Mouse (Mus musculus) neural tube, embryonic 12.5 days (tissue): Measurements from ENCODE around the gene Cacnb2. TPM values are rescaled to one million over a fixed set of nuclear protein-coding genes. Genes with fewer than 3 reads are reported as not detected.
A peak's percentile ranks its signal among the peaks of the same experiment; 100 is the strongest.

Experiments
- ATAC-seq: fragments of 200-750 bp; cut with Nextera tagmentation; 2 replicates; pipeline ENCODE4 v1.8.0; 2017; ENCODE audit warnings: low read depth, mild to moderate bottlenecking, moderate TSS enrichment, moderate library complexity; ENCODE audit not compliant: low FRiP score
- H3K27ac ChIP-seq: fragments of 300-500 bp; sonication (generic); 2 replicates; pipeline ENCODE4 v1.5.1; 2016
- H3K27me3 ChIP-seq: fragments of 300-500 bp; sonication (generic); replicated peaks from 2 replicates; pipeline ENCODE4 v1.6.1; 2016; ENCODE audit warnings: mild to moderate bottlenecking
- H3K36me3 ChIP-seq: fragments of 300-500 bp; sonication (generic); 2 replicates; pipeline ENCODE4 v1.6.1; 2016; ENCODE audit warnings: mild to moderate bottlenecking
- H3K4me1 ChIP-seq: fragments of 300-500 bp; sonication (generic); 2 replicates; pipeline ENCODE4 v1.6.1; 2016
- H3K4me2 ChIP-seq: fragments of 300-500 bp; sonication (generic); replicated peaks from 2 replicates; pipeline ENCODE4 v1.6.1; 2016; ENCODE audit warnings: mild to moderate bottlenecking
- H3K4me3 ChIP-seq: fragments of 300-500 bp; sonication (generic); 2 replicates; pipeline ENCODE4 v1.5.1; 2016
- H3K9ac ChIP-seq: fragments of 300-500 bp; sonication (generic); 2 replicates; pipeline ENCODE4 v1.6.1; 2016; ENCODE audit warnings: mild to moderate bottlenecking
- H3K9me3 ChIP-seq: fragments of 300-500 bp; sonication (generic); 2 replicates; pipeline ENCODE4 v1.6.1; 2016; ENCODE audit warnings: mild to moderate bottlenecking
- WGBS: fragments of 180-500 bp; shearing (Covaris S2); methylation state at CpG from one replicate; pipeline ENCODE4 v1.1.7; 2016; 5-methylcytosine and 5-hydroxymethylcytosine counted together
- polyA plus RNA-seq: library from polyadenylated mRNA; unstranded; fragments of >200 nt; fragmentation: Nextera tagmentation; extraction: Ambion mirVana; gene quantifications from 2 replicates; pipeline ENCODE4 v1.2.1, GENCODE M21; 2016

Gene Cacnb2
- polyA plus RNA-seq, 1 experiment from 2014 or later, result 1.7 TPM

- ATAC-seq, result no peak
- Histone ChIP-seq H3K36me3 (no peaks in the 10 kb centered on the region), H3K27me3 (no peaks in the 10 kb centered on the region), H3K9me3 (0 out of 2 replicates have a peak, but pooled peaks cover 4% of the 10 kb centered on the region), H3K27ac (no peak overlapping the region), H3K4me3 (no peak overlapping the region), H3K4me2 (no peak overlapping the region), H3K9ac (no peak overlapping the region), H3K4me1 (no peaks in the 10 kb centered on the region)
- WGBS, result 46% methylated on average over 1 of the region's 1 CpGs
These were observed 215.8 kb downstream of the Cacnb2 start for GRCm38 (mm10) chr2:14818651-14819050.

GRCm38 (mm10) chr2:14820946-14821345 lies 218.1 kb downstream of the Cacnb2 start:
- H3K27ac ChIP-seq, result no peak overlapping the region
- 80% methylated on average over 2 of the region's 2 CpGs for WGBS
- H3K36me3 ChIP-seq, result no peaks in the 10 kb centered on the region
- no peak overlapping the region for H3K4me2 ChIP-seq
- H3K27me3 ChIP-seq, result no peaks in the 10 kb centered on the region
- ATAC-seq, result no peak
- 0 out of 2 replicates have a peak, but pooled peaks cover 4% of the 10 kb centered on the region for H3K9me3 ChIP-seq
- H3K4me3 ChIP-seq, result no peak overlapping the region
- H3K4me1 ChIP-seq, result no peaks in the 10 kb centered on the region
- no peak overlapping the region for H3K9ac ChIP-seq

- Histone ChIP-seq H3K4me2 (no peak overlapping the region), H3K27ac (no peak overlapping the region), H3K4me3 (no peak overlapping the region), H3K9ac (no peak overlapping the region), H3K27me3 (no peaks in the 10 kb centered on the region), H3K36me3 (no peaks in the 10 kb centered on the region), H3K9me3 (0 out of 2 replicates have a peak, but pooled peaks cover 4% of the 10 kb centered on the region), H3K4me1 (no peaks in the 10 kb centered on the region)
- 0 out of 2 replicates have a peak, but pooled peaks have one; percentile 44 for ATAC-seq
These were observed 220.2 kb downstream of the Cacnb2 start for GRCm38 (mm10) chr2:14823105-14823504.

- no peak overlapping the region for H3K9ac ChIP-seq
- H3K27me3 ChIP-seq, result no peaks in the 10 kb centered on the region
- no peaks in the 10 kb centered on the region for H3K4me1 ChIP-seq
- 70% methylated on average over 11 of the region's 11 CpGs for WGBS
- ATAC-seq, result 0 out of 2 replicates have a peak, but pooled peaks have one; percentile 44
- H3K9me3 ChIP-seq, result 0 out of 2 replicates have a peak, but pooled peaks cover 2% of the 10 kb centered on the region
- H3K27ac ChIP-seq, result no peak overlapping the region
- no peak overlapping the region for H3K4me3 ChIP-seq
- no peaks in the 10 kb centered on the region for H3K36me3 ChIP-seq
- H3K4me2 ChIP-seq, result no peak overlapping the region
These were observed 221.0 kb downstream of the Cacnb2 start for GRCm38 (mm10) chr2:14823816-14824348.

GRCm38 (mm10) chr2:14825146-14825545 lies 222.3 kb downstream of the Cacnb2 start:
- no peak for ATAC-seq
- H3K9me3 ChIP-seq, result no peaks in the 10 kb centered on the region
- no peak overlapping the region for H3K9ac ChIP-seq
- H3K27ac ChIP-seq, result no peak overlapping the region
- H3K4me2 ChIP-seq, result no peak overlapping the region
- H3K4me3 ChIP-seq, result no peak overlapping the region
- H3K4me1 ChIP-seq, result no peaks in the 10 kb centered on the region
- H3K27me3 ChIP-seq, result no peaks in the 10 kb centered on the region
- no peaks in the 10 kb centered on the region for H3K36me3 ChIP-seq
- WGBS, result 76% methylated on average over 4 of the region's 4 CpGs

- no peak for ATAC-seq
- no peak overlapping the region for H3K4me3 ChIP-seq
- no peaks in the 10 kb centered on the region for H3K4me1 ChIP-seq
- H3K9me3 ChIP-seq, result no peaks in the 10 kb centered on the region
- H3K4me2 ChIP-seq, result no peak overlapping the region
- H3K27me3 ChIP-seq, result no peaks in the 10 kb centered on the region
- 71% methylated on average over 3 of the region's 3 CpGs for WGBS
- H3K27ac ChIP-seq, result no peak overlapping the region
- no peaks in the 10 kb centered on the region for H3K36me3 ChIP-seq
- H3K9ac ChIP-seq, result no peak overlapping the region
These were observed 226.6 kb downstream of the Cacnb2 start for GRCm38 (mm10) chr2:14829451-14829850.

GRCm38 (mm10) chr2:14831308-14831707 lies 228.4 kb downstream of the Cacnb2 start:
- Histone ChIP-seq H3K27me3 (no peaks in the 10 kb centered on the region), H3K9me3 (no peaks in the 10 kb centered on the region), H3K4me2 (no peak overlapping the region), H3K9ac (no peak overlapping the region), H3K4me3 (no peak overlapping the region), H3K27ac (no peak overlapping the region), H3K4me1 (no peaks in the 10 kb centered on the region), H3K36me3 (no peaks in the 10 kb centered on the region)
- 78% methylated on average over 2 of the region's 2 CpGs for WGBS
- no peak for ATAC-seq

- Histone ChIP-seq H3K9me3 (no peaks in the 10 kb centered on the region), H3K4me3 (no peak overlapping the region), H3K27me3 (no peaks in the 10 kb centered on the region), H3K4me1 (no peaks in the 10 kb centered on the region), H3K27ac (no peak overlapping the region), H3K9ac (no peak overlapping the region), H3K36me3 (no peaks in the 10 kb centered on the region), H3K4me2 (no peak overlapping the region)
- WGBS, result 84% methylated on average over 5 of the region's 5 CpGs
- no peak for ATAC-seq
These were observed 231.9 kb downstream of the Cacnb2 start for GRCm38 (mm10) chr2:14834700-14835317.

GRCm38 (mm10) chr2:14841272-14841671 lies 238.4 kb downstream of the Cacnb2 start:
- H3K4me3 ChIP-seq, result no peak overlapping the region
- H3K27ac ChIP-seq, result no peak overlapping the region
- no peaks in the 10 kb centered on the region for H3K9me3 ChIP-seq
- no peak overlapping the region for H3K4me2 ChIP-seq
- H3K4me1 ChIP-seq, result no peaks in the 10 kb centered on the region
- 55% methylated on average over 1 of the region's 1 CpGs for WGBS
- no peaks in the 10 kb centered on the region for H3K36me3 ChIP-seq
- no peak for ATAC-seq
- H3K27me3 ChIP-seq, result no peaks in the 10 kb centered on the region
- H3K9ac ChIP-seq, result no peak overlapping the region

GRCm38 (mm10) chr2:14846727-14847126 lies 243.8 kb downstream of the Cacnb2 start:
- no peak for ATAC-seq
- Histone ChIP-seq H3K9me3 (no peaks in the 10 kb centered on the region), H3K27me3 (no peaks in the 10 kb centered on the region), H3K36me3 (no peaks in the 10 kb centered on the region), H3K4me2 (no peak overlapping the region), H3K9ac (no peak overlapping the region), H3K4me3 (no peak overlapping the region), H3K27ac (no peak overlapping the region), H3K4me1 (no peaks in the 10 kb centered on the region)
- WGBS, result 75% methylated on average over 1 of the region's 1 CpGs

GRCm38 (mm10) chr2:14847188-14847587 lies 244.3 kb downstream of the Cacnb2 start:
- WGBS, result 88% methylated on average over 1 of the region's 1 CpGs
- H3K27ac ChIP-seq, result no peak overlapping the region
- no peaks in the 10 kb centered on the region for H3K36me3 ChIP-seq
- H3K9me3 ChIP-seq, result no peaks in the 10 kb centered on the region
- no peak overlapping the region for H3K9ac ChIP-seq
- H3K4me3 ChIP-seq, result no peak overlapping the region
- no peak overlapping the region for H3K4me2 ChIP-seq
- no peaks in the 10 kb centered on the region for H3K4me1 ChIP-seq
- no peak for ATAC-seq
- no peaks in the 10 kb centered on the region for H3K27me3 ChIP-seq

- H3K36me3 ChIP-seq, result no peaks in the 10 kb centered on the region
- no peak overlapping the region for H3K9ac ChIP-seq
- no peaks in the 10 kb centered on the region for H3K9me3 ChIP-seq
- no peaks in the 10 kb centered on the region for H3K27me3 ChIP-seq
- H3K4me1 ChIP-seq, result no peaks in the 10 kb centered on the region
- WGBS, result 94% methylated on average over 1 of the region's 1 CpGs
- no peak overlapping the region for H3K27ac ChIP-seq
- H3K4me3 ChIP-seq, result no peak overlapping the region
- ATAC-seq, result no peak
- no peak overlapping the region for H3K4me2 ChIP-seq
These were observed 247.9 kb downstream of the Cacnb2 start for GRCm38 (mm10) chr2:14850831-14851230.

- ATAC-seq, result no peak
- no peak overlapping the region for H3K9ac ChIP-seq
- no peaks in the 10 kb centered on the region for H3K36me3 ChIP-seq
- 79% methylated on average over 1 of the region's 1 CpGs for WGBS
- no peaks in the 10 kb centered on the region for H3K4me1 ChIP-seq
- no peak overlapping the region for H3K27ac ChIP-seq
- H3K9me3 ChIP-seq, result no peaks in the 10 kb centered on the region
- no peak overlapping the region for H3K4me2 ChIP-seq
- no peak overlapping the region for H3K4me3 ChIP-seq
- H3K27me3 ChIP-seq, result no peaks in the 10 kb centered on the region
These were observed 248.5 kb downstream of the Cacnb2 start for GRCm38 (mm10) chr2:14851383-14851782.
